Mouse (Mus musculus) lung, postnatal 0 days (tissue): ENCODE results near the gene Tbc1d1.

Experiments
- CTCF ChIP-seq: IDR thresholded peaks from 2 replicates; pipeline ENCODE4 v1.5.1; 2016; ENCODE audit warnings: antibody characterized with exemption, mild to moderate bottlenecking
- EP300 ChIP-seq: IDR thresholded peaks from 2 replicates; pipeline ENCODE4 v1.6.1; 2016; ENCODE audit warnings: antibody characterized with exemption, mild to moderate bottlenecking, control low read depth

DNA sequence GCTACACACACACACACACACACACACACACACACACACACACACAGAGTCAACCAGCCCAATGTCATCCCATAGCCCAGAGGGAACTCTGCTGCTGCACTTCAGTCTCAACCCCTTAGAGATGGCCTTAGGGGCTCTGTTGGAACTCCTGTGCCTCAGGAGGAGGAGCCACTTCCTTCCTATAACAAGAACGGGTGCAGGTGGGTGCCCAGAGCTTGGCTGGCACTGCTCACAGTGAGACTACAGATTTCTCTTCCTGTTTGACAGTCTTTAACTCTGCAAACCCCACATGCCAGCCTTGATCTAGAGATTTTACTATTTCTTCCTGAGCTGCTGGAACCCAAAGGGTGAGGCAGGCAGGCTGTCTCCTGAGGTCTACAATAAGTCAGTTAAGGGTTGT is 1.8 kb downstream of the Tbc1d1 start:
- TF ChIP-seq CTCF (no peak), EP300 (no peak)
